Mouse (Mus musculus) retina, adult 2 months (tissue): ENCODE data around the gene Gm21988.

ENCODE experiments used
- DNase-seq: peaks from one replicate; pipeline ENCODE4 v3.0.0-alpha.2; 2012; ENCODE audit warnings: low read depth, low spot score

Gm21988 gene

GRCm38 (mm10) chr11:70218039-70218438 is 21.6 kb downstream of the Gm21988 start:
- DNase-seq, result no peak

GRCm38 (mm10) chr11:70216103-70216502 is 23.5 kb downstream of the Gm21988 start:
- no peak for DNase-seq

GRCm38 (mm10) chr11:70215301-70215700 is 24.3 kb downstream of the Gm21988 start:
- no peak for DNase-seq

- no peak for DNase-seq
These were observed 24.8 kb downstream of the Gm21988 start for GRCm38 (mm10) chr11:70214856-70215209.

- DNase-seq, result no peak
These were observed 25.3 kb downstream of the Gm21988 start for GRCm38 (mm10) chr11:70214191-70214855.

GRCm38 (mm10) chr11:70213736-70214135 is 25.9 kb downstream of the Gm21988 start:
- DNase-seq, result no peak

- no peak for DNase-seq
These were observed 26.7 kb downstream of the Gm21988 start for GRCm38 (mm10) chr11:70212896-70213295.

GRCm38 (mm10) chr11:70212423-70212822 is 27.2 kb downstream of the Gm21988 start, which contains the start of gene Slc16a11:
Gene Slc16a11 (plus strand): TSS chr11:70212752.
- DNase-seq, result no peak

GRCm38 (mm10) chr11:70211972-70212371 is 27.7 kb downstream of the Gm21988 start:
- no peak for DNase-seq

GRCm38 (mm10) chr11:70210681-70211080 is 28.9 kb downstream of the Gm21988 start:
- no peak for DNase-seq

- DNase-seq, result no peak
These were observed 30.7 kb downstream of the Gm21988 start for GRCm38 (mm10) chr11:70208778-70209388.

- no peak for DNase-seq
These were observed 32.3 kb downstream of the Gm21988 start for GRCm38 (mm10) chr11:70207283-70207682.

- no peak for DNase-seq
These were observed 32.8 kb downstream of the Gm21988 start for GRCm38 (mm10) chr11:70206801-70207200.

- peak; percentile 56 for DNase-seq
These were observed 37.9 kb downstream of the Gm21988 start for GRCm38 (mm10) chr11:70201691-70202090.

GRCm38 (mm10) chr11:70200036-70200608 is 39.5 kb downstream of the Gm21988 start:
- no peak for DNase-seq

- DNase-seq, result no peak
These were observed 40.5 kb downstream of the Gm21988 start for GRCm38 (mm10) chr11:70199107-70199506.

GRCm38 (mm10) chr11:70198332-70198731 is 41.3 kb downstream of the Gm21988 start:
- no peak for DNase-seq

- no peak for DNase-seq
These were observed 46.0 kb downstream of the Gm21988 start for GRCm38 (mm10) chr11:70193354-70194285.

GRCm38 (mm10) chr11:70192157-70192556 is 47.5 kb downstream of the Gm21988 start:
- DNase-seq, result no peak

GRCm38 (mm10) chr11:70191188-70191587 is 48.4 kb downstream of the Gm21988 start:
- DNase-seq, result no peak

GRCm38 (mm10) chr11:70189319-70190134 is 50.1 kb downstream of the Gm21988 start:
- no peak for DNase-seq
